In the genomic region with DNA sequence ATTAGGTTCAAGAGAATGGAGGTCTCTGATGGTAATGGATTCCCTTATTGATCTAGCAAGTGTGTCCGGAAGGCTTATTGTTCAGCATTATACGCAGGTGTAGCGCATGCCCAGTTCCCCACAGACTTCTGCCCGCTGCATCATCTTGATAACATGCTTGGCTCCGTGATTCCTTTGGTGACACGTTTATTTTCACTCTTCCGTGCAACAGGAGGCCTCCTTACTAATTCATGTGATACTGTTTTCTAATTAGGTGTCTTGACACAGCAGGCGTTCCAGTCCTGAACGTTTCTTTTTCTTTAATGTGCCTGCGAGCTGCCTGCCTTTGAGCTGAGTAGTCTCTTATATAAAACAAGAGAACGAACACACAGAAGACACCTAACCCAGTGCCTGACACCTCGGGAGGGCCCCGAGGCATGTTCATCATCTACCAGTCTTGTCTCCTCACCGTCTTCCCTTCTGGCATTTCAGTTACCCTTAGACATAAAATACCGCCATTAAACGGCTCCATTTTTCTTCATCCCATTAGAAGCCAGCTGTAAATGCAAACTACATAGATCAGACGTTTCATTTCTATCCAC, we compare ENCODE assay signal across 26 mouse cellular contexts.
DNase-seq lines count a peak whose midpoint lies in the region; ATAC-seq lines count a peak whose summit lies in the region.
"Had no signal": no experiment of that assay in that cellular context is flagged by ENCODE, and none has a peak within 500 bp of the region (broad histone marks: within the 10 kb centered on the region; RNA-seq: fewer than 3 reads in every experiment).

No protein-coding gene starts in this region.

- H3K9ac ChIP-seq in hindbrain, embryonic 13.5 days = no peak overlapping the region
- no peak overlapping the region for H3K9ac ChIP-seq in midbrain, embryonic 14.5 days (replicated peaks; ENCODE audit: low read length)
- no peak overlapping the region for H3K9ac ChIP-seq in midbrain, embryonic 13.5 days (replicated peaks)
- H3K9ac ChIP-seq in midbrain, embryonic 16.5 days (ENCODE audit: low read depth, low read length) = no peak overlapping the region
- H3K9ac ChIP-seq in neural tube, embryonic 15.5 days (replicated peaks) = no peak overlapping the region
- H3K9ac ChIP-seq: forebrain, embryonic 15.5 days; limb, embryonic 15.5 days; liver, embryonic 13.5 days; neural tube, embryonic 12.5 days had no signal

- DNase-seq in hindbrain, embryonic 10.5 days (ENCODE audit: low spot score) = no peak
- DNase-seq in midbrain, embryonic 14.5 days = peak; percentile 58
- no peak for DNase-seq in lung, postnatal 10 days
- DNase-seq: cerebellum, adult 11 months; cerebellum, adult 9-10 months; cerebellum, postnatal 36 days; heart, adult 2 months; heart, postnatal 14 days; kidney, adult 8-10 months; layer of hippocampus, postnatal 36 days; liver, embryonic 13.5 days; lung, adult 18-20 months; thymus, adult 2 months had no signal

- H3K4me2 ChIP-seq in hindbrain, embryonic 13.5 days = peak overlapping the region; percentile 23
- no peak overlapping the region; the same call in 1 of the 2 replicates for H3K4me2 ChIP-seq in midbrain, embryonic 14.5 days (ENCODE audit: low read length)
- no peak overlapping the region for H3K4me2 ChIP-seq in midbrain, embryonic 13.5 days (replicated peaks)
- H3K4me2 ChIP-seq in midbrain, embryonic 16.5 days (ENCODE audit: low read length) = 0 out of 2 replicates have a peak overlapping the region, but pooled peaks have one; percentile 7
- peak overlapping the region; percentile 27 for H3K4me2 ChIP-seq in neural tube, embryonic 15.5 days
- H3K4me2 ChIP-seq: forebrain, embryonic 15.5 days; limb, embryonic 15.5 days; liver, embryonic 13.5 days; neural tube, embryonic 12.5 days had no signal

- peaks cover 16% of the 10 kb centered on the region for H3K4me1 ChIP-seq in hindbrain, embryonic 13.5 days (replicated peaks)
- peaks cover 12% of the 10 kb centered on the region for H3K4me1 ChIP-seq in hindbrain, embryonic 10.5 days (replicated peaks)
- no peaks in the 10 kb centered on the region for H3K4me1 ChIP-seq in midbrain, embryonic 14.5 days (ENCODE audit: control insufficient read depth, insufficient read depth, low read length)
- peaks cover 13% of the 10 kb centered on the region for H3K4me1 ChIP-seq in midbrain, embryonic 13.5 days (replicated peaks)
- H3K4me1 ChIP-seq in midbrain, embryonic 16.5 days (ENCODE audit: control insufficient read depth, insufficient read depth, low read length) = peaks cover 2% of the 10 kb centered on the region; the same call in 1 of the 2 replicates
- peaks cover 13% of the 10 kb centered on the region for H3K4me1 ChIP-seq in neural tube, embryonic 15.5 days
- H3K4me1 ChIP-seq: liver, embryonic 13.5 days had no signal

- 67% methylated on average over 17 of the region's 17 CpGs for WGBS in hindbrain, embryonic 13.5 days
- 80% methylated on average over 17 of the region's 17 CpGs for WGBS in hindbrain, embryonic 10.5 days
- WGBS in midbrain, embryonic 14.5 days = 56% methylated on average over 17 of the region's 17 CpGs
- 62% methylated on average over 17 of the region's 17 CpGs for WGBS in midbrain, embryonic 13.5 days
- 51% methylated on average over 17 of the region's 17 CpGs for WGBS in midbrain, embryonic 16.5 days
- WGBS in neural tube, embryonic 15.5 days = 46% methylated on average over 17 of the region's 17 CpGs

- no peaks in the 10 kb centered on the region for H3K9me3 ChIP-seq in hindbrain, embryonic 13.5 days
- H3K9me3 ChIP-seq in hindbrain, embryonic 10.5 days = no peaks in the 10 kb centered on the region
- H3K9me3 ChIP-seq in midbrain, embryonic 14.5 days (ENCODE audit: control insufficient read depth, low read length) = no peaks in the 10 kb centered on the region
- H3K9me3 ChIP-seq in midbrain, embryonic 13.5 days = no peaks in the 10 kb centered on the region
- no peaks in the 10 kb centered on the region for H3K9me3 ChIP-seq in midbrain, embryonic 16.5 days (replicated peaks; ENCODE audit: control insufficient read depth, low read length, poor library complexity, severe bottlenecking)
- no peaks in the 10 kb centered on the region for H3K9me3 ChIP-seq in neural tube, embryonic 15.5 days (replicated peaks)
- H3K9me3 ChIP-seq: forebrain, embryonic 15.5 days; limb, embryonic 10.5 days; limb, embryonic 15.5 days; liver, embryonic 13.5 days; neural tube, embryonic 12.5 days had no signal

- peak overlapping the region; percentile 62; the same call in 1 of the 2 replicates for H3K27ac ChIP-seq in hindbrain, embryonic 13.5 days
- H3K27ac ChIP-seq in hindbrain, embryonic 10.5 days = no peak overlapping the region
- 0 out of 2 replicates have a peak overlapping the region, but pooled peaks have one; percentile 15 for H3K27ac ChIP-seq in midbrain, embryonic 14.5 days (replicated peaks; ENCODE audit: low read depth, low read length)
- no peak overlapping the region for H3K27ac ChIP-seq in midbrain, embryonic 13.5 days
- H3K27ac ChIP-seq in midbrain, embryonic 16.5 days (ENCODE audit: low read length) = no peak overlapping the region
- H3K27ac ChIP-seq in neural tube, embryonic 15.5 days (replicated peaks) = peak overlapping the region; percentile 56
- H3K27ac ChIP-seq: forebrain, embryonic 15.5 days; heart, adult 2 months; kidney, postnatal 0 days; limb, embryonic 10.5 days; limb, embryonic 15.5 days; liver, embryonic 13.5 days; macrophage; neural tube, embryonic 12.5 days had no signal

- no peaks in the 10 kb centered on the region for H3K36me3 ChIP-seq in hindbrain, embryonic 13.5 days
- H3K36me3 ChIP-seq in hindbrain, embryonic 10.5 days = no peaks in the 10 kb centered on the region
- no peaks in the 10 kb centered on the region for H3K36me3 ChIP-seq in midbrain, embryonic 14.5 days (ENCODE audit: control insufficient read depth, insufficient read depth, low read length)
- H3K36me3 ChIP-seq in midbrain, embryonic 13.5 days = no peaks in the 10 kb centered on the region
- H3K36me3 ChIP-seq in midbrain, embryonic 16.5 days (ENCODE audit: control insufficient read depth, insufficient read depth, low read length) = no peaks in the 10 kb centered on the region
- no peaks in the 10 kb centered on the region for H3K36me3 ChIP-seq in neural tube, embryonic 15.5 days
- H3K36me3 ChIP-seq: forebrain, embryonic 15.5 days; limb, embryonic 10.5 days; limb, embryonic 15.5 days; liver, embryonic 13.5 days; neural tube, embryonic 12.5 days had no signal

- ATAC-seq in hindbrain, embryonic 13.5 days (ENCODE audit: low FRiP score) = no peak
- peak; percentile 46; the same call in 1 of the 2 replicates for ATAC-seq in midbrain, embryonic 14.5 days (ENCODE audit: low FRiP score, low TSS enrichment)
- ATAC-seq in midbrain, embryonic 13.5 days = no peak
- peak; percentile 66 for ATAC-seq in midbrain, embryonic 16.5 days
- peak; percentile 24; the same call in 1 of the 2 replicates for ATAC-seq in neural tube, embryonic 15.5 days (ENCODE audit: low FRiP score)
- ATAC-seq: CD4-positive, CD25-positive, alpha-beta regulatory T cell, adult 4 months; forebrain, embryonic 15.5 days; intestine, embryonic 16.5 days; lung, postnatal 0 days had no signal

- no peak overlapping the region for H3K4me3 ChIP-seq in hindbrain, embryonic 13.5 days
- H3K4me3 ChIP-seq in hindbrain, embryonic 10.5 days = no peak overlapping the region
- H3K4me3 ChIP-seq in midbrain, embryonic 14.5 days (replicated peaks; ENCODE audit: low read depth, low read length) = no peak overlapping the region
- H3K4me3 ChIP-seq in midbrain, embryonic 13.5 days (replicated peaks) = no peak overlapping the region
- H3K4me3 ChIP-seq in midbrain, embryonic 16.5 days (ENCODE audit: low read depth, low read length) = no peak overlapping the region
- no peak overlapping the region for H3K4me3 ChIP-seq in neural tube, embryonic 15.5 days (replicated peaks)
- H3K4me3 ChIP-seq: forebrain, embryonic 15.5 days; heart, adult 2 months; limb, embryonic 10.5 days; limb, embryonic 15.5 days; liver, embryonic 13.5 days; neural tube, embryonic 12.5 days had no signal

- H3K27me3 ChIP-seq in hindbrain, embryonic 13.5 days = no peaks in the 10 kb centered on the region
- no peaks in the 10 kb centered on the region for H3K27me3 ChIP-seq in hindbrain, embryonic 10.5 days (ENCODE audit: insufficient read depth, poor library complexity, severe bottlenecking)
- no peaks in the 10 kb centered on the region for H3K27me3 ChIP-seq in midbrain, embryonic 14.5 days (ENCODE audit: control insufficient read depth, insufficient read depth, low read length)
- H3K27me3 ChIP-seq in midbrain, embryonic 13.5 days = no peaks in the 10 kb centered on the region
- no peaks in the 10 kb centered on the region for H3K27me3 ChIP-seq in midbrain, embryonic 16.5 days (ENCODE audit: control insufficient read depth, insufficient read depth, low read depth, low read length)
- no peaks in the 10 kb centered on the region for H3K27me3 ChIP-seq in neural tube, embryonic 15.5 days (replicated peaks)
- H3K27me3 ChIP-seq: forebrain, embryonic 15.5 days; liver, embryonic 13.5 days; neural tube, embryonic 12.5 days had no signal

Comparison
In these comparisons a context has a peak if more than half of its experiments do, and no peak if none do; other contexts are left out.
1. ATAC-seq: peak in midbrain, embryonic 14.5 days (single experiment), midbrain, embryonic 16.5 days (single experiment) and neural tube, embryonic 15.5 days (single experiment); none in hindbrain, embryonic 13.5 days (single experiment) and midbrain, embryonic 13.5 days (single experiment).
2. H3K27ac ChIP-seq: peak in hindbrain, embryonic 13.5 days (single experiment), midbrain, embryonic 14.5 days (single experiment) and neural tube, embryonic 15.5 days (single experiment); none in hindbrain, embryonic 10.5 days (single experiment), midbrain, embryonic 13.5 days (single experiment) and midbrain, embryonic 16.5 days (single experiment).
3. H3K4me2 ChIP-seq: peak in hindbrain, embryonic 13.5 days (single experiment), midbrain, embryonic 16.5 days (single experiment) and neural tube, embryonic 15.5 days (single experiment); none in midbrain, embryonic 14.5 days (single experiment) and midbrain, embryonic 13.5 days (single experiment).